Mouse (Mus musculus) testis, postnatal 14 days (tissue): ENCODE measurements around the gene Trim61.

Experiments used
- DNase-seq: peaks from one replicate; pipeline ENCODE4 v3.0.0; 2021; ENCODE audit warnings: low spot score

Trim61 gene

DNA sequence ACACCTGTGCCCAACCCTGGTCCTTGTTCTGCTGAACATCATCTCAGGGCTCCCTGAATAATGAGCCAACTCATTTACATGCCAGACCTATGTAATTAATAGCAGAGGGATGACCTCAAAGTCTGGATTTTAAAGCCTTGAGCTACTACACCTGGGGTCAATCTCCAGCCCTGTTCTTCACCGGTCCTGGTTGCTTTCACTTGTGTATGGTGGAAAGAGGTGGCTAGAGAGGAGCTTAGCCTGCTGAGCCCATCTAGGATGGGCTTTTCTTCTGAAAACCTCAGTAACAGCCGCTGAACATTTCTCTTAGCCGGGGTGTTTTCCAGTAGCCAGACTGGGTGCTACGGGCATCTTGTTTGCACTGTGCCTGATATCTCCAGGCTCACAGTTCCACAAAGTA lies 30.6 kb downstream of the Trim61 start, which contains the start of gene Trim75:
Gene Trim75 (minus strand): TSS at position 101 of the 400 bp plus-strand sequence.
- no peak for DNase-seq

DNA sequence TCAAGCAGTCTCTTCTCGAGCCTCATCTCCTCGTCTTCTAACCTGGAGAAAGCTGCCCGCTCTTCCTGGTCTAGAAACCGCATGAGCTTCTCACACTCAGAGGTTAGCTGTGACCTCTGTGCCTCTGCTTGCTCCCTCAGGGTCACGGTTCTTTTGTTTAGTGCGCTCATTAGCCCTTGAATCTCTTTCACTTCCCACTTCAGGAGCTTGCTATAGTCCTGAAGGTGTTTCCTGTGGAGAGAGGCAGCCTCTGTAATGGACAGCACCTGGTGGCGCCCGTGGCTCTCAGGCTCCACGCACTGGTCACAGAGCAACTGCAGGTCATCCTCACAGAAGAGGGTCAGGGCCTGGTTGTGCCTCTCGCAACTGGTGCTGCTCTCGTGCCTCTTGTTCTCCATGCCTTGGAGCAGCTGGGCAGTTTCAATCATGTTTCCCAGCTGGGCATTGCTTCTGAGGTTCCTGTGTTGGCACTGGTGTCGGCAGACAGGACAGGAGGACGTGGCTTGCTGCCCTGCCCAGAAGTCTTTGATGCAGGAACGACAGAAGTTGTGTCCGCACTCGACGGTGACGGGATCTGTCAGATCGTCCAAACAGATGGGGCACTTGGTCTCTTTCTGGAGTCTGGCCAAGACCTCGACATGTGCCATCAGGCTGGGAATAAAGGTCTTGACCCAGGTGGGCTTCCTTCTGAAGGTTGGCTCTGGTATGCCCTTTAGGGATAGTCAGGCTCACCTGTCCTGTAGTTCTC lies 35.0 kb downstream of the Trim61 start:
- no peak for DNase-seq
